Mouse (Mus musculus) monocyte, adult 2 months (primary cell): ENCODE measurements around the gene Kat14.
A peak's percentile ranks its signal among the peaks of the same experiment; 100 is the strongest.
"Not testable (repeated sequence)": the region's sequence is repeated elsewhere in the genome, so short reads cannot be mapped to it uniquely, and the experiment has no call there.

Source experiments
- DNase-seq, 2 experiments: peaks; one replicate each; pipeline ENCODE4 v3.0.0; 2022; ENCODE audit warnings: low spot score in 2 of 2, low read depth in 1 of 2

Kat14 gene

GRCm38 (mm10) chr2:144368400-144369019 is at the start of gene Kat14, which contains the start of gene Pet117:
Kat14 (plus strand) TSS chr2:144368983.
Pet117 (plus strand) TSS chr2:144368996.
- DNase-seq, result peak; percentile 84 to 88

- no peak for DNase-seq
These were observed 44.6 kb upstream of the Kat14 start for GRCm38 (mm10) chr2:144324218-144324617.

GRCm38 (mm10) chr2:144329451-144329850 is 39.3 kb upstream of the Kat14 start:
- DNase-seq, result no peak

GRCm38 (mm10) chr2:144329937-144330336 is 38.8 kb upstream of the Kat14 start:
- DNase-seq, result no peak

GRCm38 (mm10) chr2:144330352-144330959 is 38.3 kb upstream of the Kat14 start:
- DNase-seq, result no peak

- no peak for DNase-seq
These were observed 37.8 kb upstream of the Kat14 start for GRCm38 (mm10) chr2:144330960-144331371.

- no peak for DNase-seq
These were observed 37.1 kb upstream of the Kat14 start, which contains the start of gene Ovol2 for GRCm38 (mm10) chr2:144331401-144332302. Ovol2 (minus strand) TSS chr2:144332146.

GRCm38 (mm10) chr2:144332486-144332885 is 36.3 kb upstream of the Kat14 start:
- DNase-seq, result no peak

GRCm38 (mm10) chr2:144333138-144333842 is 35.5 kb upstream of the Kat14 start:
- no peak for DNase-seq

- DNase-seq, result no peak
These were observed 31.6 kb upstream of the Kat14 start for GRCm38 (mm10) chr2:144337230-144337629.

- no peak for DNase-seq
These were observed 31.1 kb upstream of the Kat14 start for GRCm38 (mm10) chr2:144337701-144338100.

GRCm38 (mm10) chr2:144338149-144338548 is 30.6 kb upstream of the Kat14 start:
- not testable (repeated sequence) for DNase-seq

GRCm38 (mm10) chr2:144343158-144343557 is 25.6 kb upstream of the Kat14 start:
- no peak for DNase-seq

- no peak for DNase-seq
These were observed 20.3 kb upstream of the Kat14 start for GRCm38 (mm10) chr2:144348525-144348924.

- DNase-seq, result no peak
These were observed 15.9 kb upstream of the Kat14 start for GRCm38 (mm10) chr2:144352843-144353242.

- DNase-seq, result no peak
These were observed 238 bp downstream of the Kat14 start for GRCm38 (mm10) chr2:144369020-144369421.

GRCm38 (mm10) chr2:144369511-144369910 is 728 bp downstream of the Kat14 start:
- DNase-seq, result no peak

GRCm38 (mm10) chr2:144371566-144371965 is 2.8 kb downstream of the Kat14 start:
- no peak for DNase-seq

GRCm38 (mm10) chr2:144373063-144373462 is 4.3 kb downstream of the Kat14 start:
- no peak for DNase-seq

- DNase-seq, result no peak
These were observed 6.4 kb downstream of the Kat14 start for GRCm38 (mm10) chr2:144375063-144375703.

GRCm38 (mm10) chr2:144381293-144381692 is 12.5 kb downstream of the Kat14 start:
- no peak for DNase-seq
